Mouse (Mus musculus) embryo, embryonic 11 days (tissue): ENCODE data around the gene Ppp1r13l.

Experiments
- DNase-seq: peaks from one replicate; pipeline ENCODE4 v3.0.0-alpha.2; 2015

The Ppp1r13l gene

DNA sequence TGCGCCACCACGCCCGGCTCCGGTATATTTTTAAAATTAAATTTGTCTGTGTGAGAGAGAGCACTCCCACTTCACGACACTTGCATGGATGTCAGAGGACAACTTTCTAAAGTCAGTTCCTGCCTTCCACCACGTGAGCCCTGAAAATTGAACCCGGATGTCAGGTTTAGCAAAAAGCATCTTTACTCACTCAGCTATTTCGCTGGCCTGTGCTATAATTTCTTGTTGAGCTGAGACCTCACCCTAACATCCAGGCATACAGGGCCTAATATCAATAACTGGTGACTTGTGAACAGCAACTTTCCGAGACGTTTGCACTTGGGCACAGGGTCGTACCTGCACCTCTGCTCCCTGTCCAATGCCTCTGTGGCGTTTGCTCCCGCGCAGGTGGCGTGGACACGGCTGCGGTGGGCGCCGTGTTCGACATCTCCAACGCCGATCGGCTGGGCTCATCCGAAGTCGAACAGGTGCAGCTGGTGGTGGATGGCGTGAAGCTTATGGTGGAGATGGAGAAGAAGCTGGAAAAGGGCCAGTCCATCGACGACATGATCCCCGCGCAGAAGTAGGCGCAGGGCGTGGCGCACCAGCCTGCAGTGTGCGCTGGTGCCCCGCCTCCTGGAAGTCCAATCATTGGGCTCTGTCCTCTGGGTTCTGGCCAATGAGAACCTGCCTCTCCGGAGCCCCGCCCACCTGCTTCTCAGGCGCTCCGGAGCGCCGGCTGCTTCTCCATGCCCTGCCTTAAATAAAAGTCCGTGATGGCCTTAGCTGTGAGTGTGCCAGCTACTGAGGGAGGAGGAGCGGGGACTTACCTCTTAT, 61.5 kb downstream of the Ppp1r13l start:
- peak; percentile 94 for DNase-seq

DNA sequence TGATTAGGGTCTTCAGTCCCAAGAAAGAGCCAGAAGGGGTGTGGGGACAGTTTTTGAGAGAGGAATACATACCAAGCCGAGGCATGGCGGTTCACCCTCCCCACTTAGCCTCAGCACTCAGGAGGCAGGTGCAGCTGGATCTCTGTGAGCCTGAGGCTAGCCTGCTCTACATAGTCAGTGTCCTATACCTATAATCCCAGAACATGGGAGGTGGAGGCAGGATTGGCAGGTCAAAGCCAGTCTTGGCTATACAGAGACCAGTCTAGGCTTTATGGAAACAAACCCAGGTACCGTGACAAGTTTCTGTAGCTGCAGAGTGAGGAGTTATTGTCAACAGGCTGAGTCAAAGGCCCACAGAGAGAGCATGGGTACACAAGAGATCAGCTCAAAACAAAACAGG, 63.5 kb downstream of the Ppp1r13l start:
- no peak for DNase-seq

DNA sequence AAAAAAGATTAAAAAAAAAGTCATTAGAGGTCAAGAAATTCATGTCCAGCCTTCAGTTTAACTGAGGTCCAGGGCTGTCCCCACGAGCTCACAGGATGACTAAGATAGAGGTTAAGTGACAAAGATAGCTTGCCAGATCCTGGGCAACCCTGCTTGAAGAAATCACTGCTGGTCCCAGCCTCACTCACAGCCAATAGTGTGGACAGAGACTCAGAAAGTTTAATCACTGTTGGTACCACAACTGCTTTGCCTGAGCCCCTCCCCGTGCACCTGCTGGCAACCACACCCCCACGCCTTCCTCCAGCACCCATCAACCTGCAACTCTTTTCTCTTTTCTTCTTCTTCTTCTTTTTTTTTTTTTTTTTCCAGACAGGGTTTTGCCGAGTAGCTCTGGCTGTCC, 64.5 kb downstream of the Ppp1r13l start:
- no peak for DNase-seq

DNA sequence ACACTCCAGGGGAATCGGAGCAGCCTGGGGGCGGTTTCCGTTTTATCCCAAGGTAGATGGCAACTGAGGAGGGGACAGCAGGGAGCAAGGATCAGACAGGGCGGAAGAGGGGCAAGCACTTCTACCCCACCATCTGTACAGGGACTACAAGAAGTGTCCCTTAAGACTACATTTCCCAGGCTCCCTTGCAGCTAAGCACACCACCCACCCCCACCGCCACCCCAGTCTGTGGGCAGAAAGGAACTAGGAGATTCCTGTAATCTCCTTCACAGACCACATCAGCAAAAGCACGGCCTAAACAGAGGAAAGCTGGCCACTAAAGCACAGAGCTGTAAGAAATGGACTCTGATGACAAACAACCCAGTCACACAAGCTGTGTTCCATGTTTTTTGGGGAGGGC, 66.8 kb downstream of the Ppp1r13l start:
- DNase-seq = no peak

DNA sequence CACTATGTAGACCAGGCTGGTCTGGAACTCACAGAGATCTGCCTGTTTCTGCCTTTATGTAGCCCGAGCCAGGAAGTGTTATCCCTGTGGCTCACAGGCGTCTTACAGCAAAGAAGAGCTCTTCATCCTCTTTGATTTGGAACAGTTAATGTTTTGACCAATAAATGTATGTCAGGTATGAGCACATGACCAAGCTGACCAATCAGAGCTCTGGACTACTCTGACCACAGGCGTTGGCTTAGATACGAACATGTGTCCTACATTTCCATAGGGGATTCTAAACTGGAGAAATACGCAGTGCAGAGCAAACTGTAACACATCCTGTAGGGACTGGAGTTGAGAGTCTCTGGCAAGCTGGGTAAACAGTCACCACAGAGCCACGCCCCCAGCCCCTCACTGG, 67.3 kb downstream of the Ppp1r13l start:
- no peak for DNase-seq
